Mouse (Mus musculus) kidney, adult 9 months (tissue): Measurements from ENCODE around the gene Dach1.

Experiments used
- DNase-seq: peaks from one replicate; pipeline ENCODE4 v3.0.0; 2022

Dach1 gene

GRCm38 (mm10) chr14:97814555-97815175, 354.9 kb downstream of the Dach1 start:
- DNase-seq = no peak

- no peak for DNase-seq
These were observed 356.0 kb downstream of the Dach1 start for GRCm38 (mm10) chr14:97813557-97813956.

- peak; percentile 16 for DNase-seq
These were observed 374.1 kb downstream of the Dach1 start for GRCm38 (mm10) chr14:97795385-97795952.

GRCm38 (mm10) chr14:97774135-97774767, 395.3 kb downstream of the Dach1 start:
- peak; percentile 70 for DNase-seq

- DNase-seq = no peak
These were observed 415.2 kb downstream of the Dach1 start for GRCm38 (mm10) chr14:97754400-97754799.

- DNase-seq = no peak
These were observed 415.6 kb downstream of the Dach1 start for GRCm38 (mm10) chr14:97753973-97754372.

GRCm38 (mm10) chr14:97743252-97743651, 426.3 kb downstream of the Dach1 start:
- no peak for DNase-seq

- DNase-seq = no peak
These were observed 426.8 kb downstream of the Dach1 start for GRCm38 (mm10) chr14:97742785-97743184.
